Mouse (Mus musculus) forebrain, embryonic 15.5 days (tissue): Measurements from ENCODE around the gene Mgam. TPM values are rescaled to one million over a fixed set of nuclear protein-coding genes. Genes with fewer than 3 reads are reported as not detected.
"Not testable (repeated sequence)": the region's sequence is repeated elsewhere in the genome, so short reads cannot be mapped to it uniquely, and the experiment has no call there.

ENCODE experiments used
- ATAC-seq: fragments of 200-750 bp; cut with Nextera tagmentation; replicated peaks from 2 replicates; pipeline ENCODE4 v1.8.0; 2017; ENCODE audit warnings: mild to moderate bottlenecking, moderate TSS enrichment, moderate library complexity
- H3K27ac ChIP-seq: fragments of 300-500 bp; sonication (generic); replicated peaks from 2 replicates; pipeline ENCODE4 v1.5.1; 2015; ENCODE audit warnings: mild to moderate bottlenecking, inconsistent platforms
- H3K27me3 ChIP-seq: fragments of 300-500 bp; sonication (generic); 2 replicates; pipeline ENCODE4 v1.6.1; 2015; ENCODE audit warnings: inconsistent platforms
- H3K36me3 ChIP-seq: fragments of 300-500 bp; sonication (generic); 2 replicates; pipeline ENCODE4 v1.6.1; 2015; ENCODE audit warnings: mild to moderate bottlenecking, inconsistent platforms
- H3K4me1 ChIP-seq: fragments of 300-500 bp; sonication (generic); 2 replicates; pipeline ENCODE4 v1.6.1; 2015; ENCODE audit warnings: inconsistent platforms
- H3K4me2 ChIP-seq: fragments of 300-500 bp; sonication (generic); replicated peaks from 2 replicates; pipeline ENCODE4 v1.6.1; 2015; ENCODE audit warnings: mild to moderate bottlenecking, inconsistent platforms
- H3K4me3 ChIP-seq: fragments of 300-500 bp; sonication (generic); 2 replicates; pipeline ENCODE4 v1.5.1; 2015; ENCODE audit warnings: mild to moderate bottlenecking, inconsistent platforms
- H3K9ac ChIP-seq: fragments of 300-500 bp; sonication (generic); replicated peaks from 2 replicates; pipeline ENCODE4 v1.6.1; 2015; ENCODE audit warnings: mild to moderate bottlenecking, inconsistent platforms
- H3K9me3 ChIP-seq: fragments of 300-500 bp; sonication (generic); 2 replicates; pipeline ENCODE4 v1.6.1; 2016; ENCODE audit warnings: inconsistent platforms
- WGBS: fragments of 180-500 bp; shearing (Covaris S2); methylation state at CpG from one replicate; pipeline ENCODE4 v1.1.7; 2015; ENCODE audit warnings: mixed read lengths; 5-methylcytosine and 5-hydroxymethylcytosine counted together
- polyA plus RNA-seq: library from polyadenylated mRNA; unstranded; fragments of >200 nt; fragmentation: Nextera tagmentation; extraction: Ambion mirVana; gene quantifications from 2 replicates; pipeline ENCODE4 v1.2.1, GENCODE M21; 2015

Mgam gene
- polyA plus RNA-seq, 1 experiment from 2014 or later: not detected

DNA sequence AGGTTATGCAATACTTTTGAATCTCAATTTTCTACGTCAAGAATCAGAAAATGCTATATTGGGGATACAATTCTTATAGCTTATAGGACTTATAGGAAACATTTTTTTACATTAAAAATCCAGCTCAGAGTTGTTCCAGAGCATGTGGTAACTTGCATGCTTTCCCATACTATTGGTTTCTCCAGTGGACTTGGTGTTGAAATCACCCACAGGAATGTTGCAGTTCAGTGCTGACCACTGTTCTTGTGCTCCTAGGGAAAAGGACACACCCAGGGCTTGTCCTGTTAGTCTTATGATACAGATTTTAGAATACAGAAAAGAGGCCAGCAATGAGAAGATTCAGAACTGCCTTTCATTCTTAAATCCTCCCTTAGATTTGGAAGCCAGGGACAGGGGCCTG lies 127.3 kb downstream of the Mgam start:
- WGBS: 94% methylated on average over 1 of the region's 1 CpGs

DNA sequence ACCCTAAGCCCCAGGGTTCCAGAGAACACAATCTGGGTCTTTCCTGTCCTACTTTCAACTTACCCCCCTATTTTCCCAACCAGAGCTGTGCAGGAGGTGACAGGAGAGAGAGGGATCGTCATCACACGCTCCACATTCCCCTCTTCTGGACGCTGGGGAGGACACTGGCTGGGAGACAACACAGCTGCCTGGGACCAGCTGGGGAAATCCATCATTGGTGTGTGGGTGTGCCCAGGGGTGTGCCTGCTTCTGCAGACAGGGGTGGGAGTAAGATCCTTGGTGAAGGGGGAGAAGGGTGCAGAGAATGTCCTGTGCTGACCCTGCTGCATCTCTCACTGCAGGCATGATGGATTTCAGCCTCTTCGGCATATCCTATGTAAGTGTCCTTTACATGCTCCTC lies 128.7 kb downstream of the Mgam start:
- ATAC-seq, H3K9ac ChIP-seq, H3K4me3 ChIP-seq, H3K36me3 ChIP-seq, H3K27me3 ChIP-seq, H3K4me2 ChIP-seq, H3K4me1 ChIP-seq, H3K27ac ChIP-seq, H3K9me3 ChIP-seq: not testable (repeated sequence)
- 88% methylated on average over 4 of the region's 4 CpGs for WGBS

More for the DNA sequence above, 127.3 kb downstream of the Mgam start:
- no peak overlapping the region for H3K9ac ChIP-seq
- H3K9me3 ChIP-seq: no peaks in the 10 kb centered on the region
- H3K36me3 ChIP-seq: no peaks in the 10 kb centered on the region
- H3K4me1 ChIP-seq: no peaks in the 10 kb centered on the region
- H3K27ac ChIP-seq: no peak overlapping the region
- H3K27me3 ChIP-seq: no peaks in the 10 kb centered on the region
- no peak overlapping the region for H3K4me3 ChIP-seq
- H3K4me2 ChIP-seq: no peak overlapping the region
- ATAC-seq: no peak

DNA sequence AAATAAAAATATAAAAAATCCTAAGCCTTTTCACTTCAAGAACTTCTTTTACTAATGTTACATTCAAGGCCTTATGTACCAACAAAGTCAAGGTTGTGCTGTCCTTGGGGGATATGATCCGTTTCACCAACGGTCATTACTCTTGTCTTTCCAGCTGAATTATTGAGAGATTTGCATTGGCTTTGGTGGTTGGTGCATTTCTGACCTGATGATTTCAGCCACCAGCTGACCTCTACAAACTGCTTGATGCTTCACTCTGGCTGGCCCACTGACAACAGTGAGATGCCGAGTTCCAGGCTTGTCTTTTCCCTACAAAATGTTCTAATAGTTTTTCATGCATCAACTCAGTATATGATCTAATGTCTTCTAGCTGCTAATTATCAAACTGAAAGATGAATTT lies 146.0 kb downstream of the Mgam start:
- WGBS: 87% methylated on average over 3 of the region's 3 CpGs
- no peaks in the 10 kb centered on the region for H3K36me3 ChIP-seq
- no peaks in the 10 kb centered on the region for H3K27me3 ChIP-seq
- H3K4me3 ChIP-seq: no peak overlapping the region
- no peaks in the 10 kb centered on the region for H3K4me1 ChIP-seq
- no peak overlapping the region for H3K4me2 ChIP-seq
- H3K27ac ChIP-seq: no peak overlapping the region
- no peaks in the 10 kb centered on the region for H3K9me3 ChIP-seq
- no peak overlapping the region for H3K9ac ChIP-seq
- no peak for ATAC-seq

DNA sequence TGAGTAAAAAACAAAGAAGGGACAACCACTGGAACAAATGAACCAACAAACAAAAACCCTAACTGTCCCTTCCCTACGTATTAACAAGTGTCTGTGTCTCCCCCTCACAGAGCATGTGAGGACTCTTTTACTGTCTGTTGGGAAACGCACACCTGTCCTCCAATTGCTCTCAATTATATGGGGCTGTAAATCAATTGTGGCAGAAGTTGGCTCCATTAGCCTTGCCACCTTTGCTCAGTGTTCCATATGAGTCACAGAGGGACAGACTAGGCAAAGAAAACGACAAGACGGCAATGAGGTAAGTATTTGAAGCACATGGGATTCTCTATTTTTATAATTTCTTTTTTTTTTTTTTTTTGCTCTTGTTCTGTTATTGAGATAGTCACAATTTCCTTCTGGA lies 149.8 kb downstream of the Mgam start:
- 85% methylated on average over 4 of the region's 4 CpGs for WGBS
- no peaks in the 10 kb centered on the region for H3K9me3 ChIP-seq
- H3K27ac ChIP-seq: no peak overlapping the region
- H3K4me2 ChIP-seq: no peak overlapping the region
- H3K4me3 ChIP-seq: no peak overlapping the region
- no peaks in the 10 kb centered on the region for H3K4me1 ChIP-seq
- no peaks in the 10 kb centered on the region for H3K27me3 ChIP-seq
- no peaks in the 10 kb centered on the region for H3K36me3 ChIP-seq
- no peak for ATAC-seq
- no peak overlapping the region for H3K9ac ChIP-seq

DNA sequence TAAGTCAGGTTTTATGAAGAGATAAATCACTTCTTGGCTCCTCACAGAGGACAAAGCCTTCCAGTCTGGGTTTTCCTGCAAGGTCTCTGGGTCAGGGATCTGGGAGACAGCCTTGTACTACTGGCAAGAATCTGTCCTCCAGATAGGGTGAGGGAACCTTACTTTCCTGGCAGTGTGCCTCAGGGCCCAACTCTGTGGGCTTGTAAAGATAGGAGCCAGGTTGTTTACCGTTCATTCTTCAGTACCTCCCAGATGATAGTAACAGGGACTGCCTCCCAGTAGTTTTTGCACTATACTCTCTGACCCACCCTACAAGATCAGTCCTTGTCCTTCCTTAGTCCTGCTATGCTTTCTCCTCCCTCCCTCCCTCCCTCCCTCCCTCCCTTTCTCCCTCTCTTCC lies 155.0 kb downstream of the Mgam start:
- H3K36me3 ChIP-seq: no peaks in the 10 kb centered on the region
- ATAC-seq: no peak
- no peak overlapping the region for H3K4me2 ChIP-seq
- no peak overlapping the region for H3K27ac ChIP-seq
- H3K9me3 ChIP-seq: no peaks in the 10 kb centered on the region
- no peaks in the 10 kb centered on the region for H3K4me1 ChIP-seq
- no peaks in the 10 kb centered on the region for H3K27me3 ChIP-seq
- 79% methylated on average over 1 of the region's 1 CpGs for WGBS
- no peak overlapping the region for H3K9ac ChIP-seq
- H3K4me3 ChIP-seq: no peak overlapping the region

DNA sequence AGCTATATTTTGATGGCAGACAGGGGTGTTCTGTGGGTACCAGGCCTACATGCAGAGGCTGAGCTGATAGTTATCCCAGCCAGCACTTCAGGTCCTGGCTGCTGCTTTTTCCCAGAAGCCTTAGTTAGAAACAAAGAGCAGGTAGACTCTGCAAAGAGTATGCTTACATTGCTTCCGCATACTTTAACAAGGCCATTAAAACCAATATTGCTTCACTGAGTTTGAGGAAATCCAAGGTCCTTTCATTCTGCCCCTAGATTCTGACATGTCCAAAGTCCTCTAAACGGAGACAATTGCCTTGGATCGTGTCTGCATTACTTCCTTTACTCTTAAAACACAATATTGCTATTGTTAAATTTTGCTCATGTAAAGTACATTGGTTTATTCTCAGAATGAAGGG lies 155.7 kb downstream of the Mgam start:
- no peaks in the 10 kb centered on the region for H3K27me3 ChIP-seq
- no peaks in the 10 kb centered on the region for H3K9me3 ChIP-seq
- no peak overlapping the region for H3K4me2 ChIP-seq
- H3K9ac ChIP-seq: no peak overlapping the region
- no peaks in the 10 kb centered on the region for H3K4me1 ChIP-seq
- H3K36me3 ChIP-seq: no peaks in the 10 kb centered on the region
- WGBS: 91% methylated on average over 3 of the region's 3 CpGs
- no peak overlapping the region for H3K4me3 ChIP-seq
- H3K27ac ChIP-seq: no peak overlapping the region
- ATAC-seq: no peak

DNA sequence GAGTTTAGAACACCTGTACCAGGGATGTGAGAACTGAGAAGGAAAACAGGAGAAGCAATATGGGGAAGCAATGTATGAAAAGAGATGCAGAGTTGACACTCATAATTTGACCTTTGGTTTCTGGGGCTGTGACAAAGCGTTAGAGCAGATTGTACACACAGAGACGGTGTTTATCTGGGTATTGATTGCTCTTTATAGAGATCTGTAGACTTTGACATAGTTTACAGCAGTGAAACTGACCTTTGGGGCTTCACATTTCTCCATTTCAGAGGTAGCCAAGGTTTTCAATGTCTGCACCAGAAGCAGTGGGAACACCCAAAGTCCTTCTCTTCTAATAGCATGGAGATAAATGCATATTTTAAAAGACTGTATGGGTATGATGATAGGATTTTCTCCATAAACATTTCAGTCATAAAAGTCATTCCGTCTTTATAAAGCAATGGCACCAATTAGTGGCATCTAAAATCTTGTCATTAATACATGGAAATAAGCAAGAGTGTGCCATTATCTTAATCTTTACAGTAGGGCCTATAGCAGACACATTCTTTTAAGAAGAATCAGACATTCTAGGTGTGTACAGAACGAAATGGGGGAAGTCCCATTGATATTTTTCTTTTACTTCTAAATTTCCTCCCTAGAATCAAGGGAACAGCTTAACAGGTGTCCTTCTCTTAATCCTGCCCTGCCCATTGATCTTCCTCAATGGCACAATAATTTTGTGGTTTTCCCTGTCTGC lies 166.6 kb downstream of the Mgam start:
- Histone ChIP-seq H3K9ac (no peak overlapping the region), H3K4me1 (no peaks in the 10 kb centered on the region), H3K36me3 (no peaks in the 10 kb centered on the region), H3K27me3 (no peaks in the 10 kb centered on the region), H3K27ac (no peak overlapping the region), H3K9me3 (no peaks in the 10 kb centered on the region), H3K4me3 (no peak overlapping the region), H3K4me2 (no peak overlapping the region)
- WGBS: 82% methylated on average over 4 of the region's 4 CpGs
- no peak for ATAC-seq

DNA sequence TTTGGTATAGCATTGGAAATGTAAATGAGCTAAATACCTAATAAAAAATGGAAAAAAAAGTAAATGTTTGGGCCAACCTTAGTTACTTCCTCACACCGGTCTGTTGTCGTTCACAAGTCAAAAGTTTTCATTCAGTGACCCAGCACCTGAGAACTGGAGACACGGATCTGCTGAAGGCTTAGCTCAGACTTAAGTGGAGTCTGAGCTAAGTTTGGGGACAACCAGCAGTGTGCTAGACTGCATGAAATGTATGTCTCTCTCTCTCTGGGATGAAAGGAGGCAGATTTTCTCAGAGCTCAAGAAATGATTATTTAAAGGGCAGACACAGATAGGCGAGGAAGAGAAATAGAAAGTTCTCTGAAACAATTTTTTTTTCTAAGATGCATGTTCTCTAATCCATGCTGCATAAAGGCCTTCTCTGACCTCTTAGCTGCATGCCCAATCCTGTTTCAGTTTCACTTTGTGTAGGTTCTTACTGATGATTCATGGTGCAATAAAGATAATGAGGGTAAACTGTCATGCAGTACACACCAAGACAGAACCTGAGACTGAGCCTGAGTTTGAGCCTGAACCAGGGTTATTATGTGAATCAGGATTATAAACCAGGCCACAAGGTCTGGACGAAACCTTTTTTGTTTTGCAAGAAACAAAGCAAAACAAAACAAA lies 189.7 kb downstream of the Mgam start:
- no peak for ATAC-seq
- 89% methylated on average over 5 of the region's 5 CpGs for WGBS
- H3K36me3 ChIP-seq: no peaks in the 10 kb centered on the region
- no peak overlapping the region for H3K4me3 ChIP-seq
- no peak overlapping the region for H3K27ac ChIP-seq
- no peak overlapping the region for H3K4me2 ChIP-seq
- no peaks in the 10 kb centered on the region for H3K9me3 ChIP-seq
- H3K4me1 ChIP-seq: no peaks in the 10 kb centered on the region
- H3K27me3 ChIP-seq: no peaks in the 10 kb centered on the region
- H3K9ac ChIP-seq: no peak overlapping the region

Other genes with a start within 250 kb of the Mgam start
- gene E330009J07Rik, start 192.7 kb upstream of the Mgam start, polyA plus RNA-seq: 52.5 and 53.8 TPM in 2 replicates
- gene Wee2, start 189.7 kb upstream of the Mgam start, polyA plus RNA-seq: 0.09 and 0.17 TPM in 2 replicates
- 131 and 139 TPM in 2 replicates for gene Ssbp1, start 157.5 kb upstream of the Mgam start, polyA plus RNA-seq
- not detected in 2 replicates for gene Tas2r137, start 137.6 kb upstream of the Mgam start, polyA plus RNA-seq
- not detected in 2 replicates for gene Tas2r108, start 135.3 kb upstream of the Mgam start, polyA plus RNA-seq
- not detected in 2 replicates for gene Prss37, start 109.3 kb upstream of the Mgam start, polyA plus RNA-seq
- gene Olfr461, start 73.8 kb upstream of the Mgam start, polyA plus RNA-seq: 0.19 and 0.34 TPM in 2 replicates
- gene Olfr460, start 59.3 kb upstream of the Mgam start, polyA plus RNA-seq: not detected in 2 replicates
- gene Clec5a, start 43.0 kb upstream of the Mgam start, polyA plus RNA-seq: 0.32 and 0.52 TPM in 2 replicates
- gene Tas2r138, start 15.5 kb upstream of the Mgam start, polyA plus RNA-seq: not detected in 2 replicates